Mouse (Mus musculus) intestine, postnatal 0 days (tissue): Measurements from ENCODE around the gene Zfp444. TPM values are rescaled to one million over a fixed set of nuclear protein-coding genes. Genes with fewer than 3 reads are reported as not detected.

ENCODE experiments used
- ATAC-seq: fragments of 200-750 bp; cut with Nextera tagmentation; 2 replicates; pipeline ENCODE4 v1.8.0; 2017; ENCODE audit warnings: mild to moderate bottlenecking, moderate TSS enrichment, moderate library complexity
- H3K27ac ChIP-seq: fragments of 300-500 bp; sonication (generic); 2 replicates; pipeline ENCODE4 v1.5.1; 2014; ENCODE audit warnings: mild to moderate bottlenecking, low read depth, low read length, moderate library complexity
- H3K27me3 ChIP-seq: fragments of 300-500 bp; sonication (generic); replicated peaks from 2 replicates; pipeline ENCODE4 v1.6.1; 2014; ENCODE audit warnings: low read length, mixed read lengths; ENCODE audit not compliant: control insufficient read depth, insufficient read depth
- H3K36me3 ChIP-seq: fragments of 300-500 bp; sonication (generic); 2 replicates; pipeline ENCODE4 v1.6.1; 2014; ENCODE audit warnings: mild to moderate bottlenecking, moderate library complexity; ENCODE audit not compliant: control insufficient read depth, insufficient read depth
- H3K4me1 ChIP-seq: fragments of 300-500 bp; sonication (generic); replicated peaks from 2 replicates; pipeline ENCODE4 v1.6.1; 2014; ENCODE audit warnings: antibody characterized with exemption, low read length, mixed read lengths; ENCODE audit not compliant: control insufficient read depth, insufficient read depth
- H3K4me2 ChIP-seq: fragments of 300-500 bp; sonication (generic); replicated peaks from 2 replicates; pipeline ENCODE4 v1.6.1; 2014; ENCODE audit warnings: low read depth, mild to moderate bottlenecking, moderate library complexity
- H3K4me3 ChIP-seq: fragments of 300-500 bp; sonication (generic); 2 replicates; pipeline ENCODE4 v1.5.1; 2014; ENCODE audit warnings: low read depth, low read length
- H3K9ac ChIP-seq: fragments of 300-500 bp; sonication (generic); 2 replicates; pipeline ENCODE4 v1.6.1; 2014; ENCODE audit warnings: mild to moderate bottlenecking, low read depth, low read length
- H3K9me3 ChIP-seq: fragments of 300-500 bp; sonication (generic); 2 replicates; pipeline ENCODE4 v1.6.1; 2016; ENCODE audit warnings: mixed run types; ENCODE audit not compliant: control insufficient read depth
- CTCF ChIP-seq: sonication (generic); IDR thresholded peaks from 2 replicates; pipeline ENCODE4 v1.5.1; 2016; ENCODE audit warnings: low read depth, mild to moderate bottlenecking, control low read depth, antibody characterized with exemption, moderate library complexity
- WGBS: fragments of 180-500 bp; shearing (Covaris S2); extraction: QIAGEN DNeasy Blood & Tissue Kit; methylation state at CpG from one replicate; pipeline ENCODE4 v1.1.7; 2014; 5-methylcytosine and 5-hydroxymethylcytosine counted together
- polyA plus RNA-seq: library from polyadenylated mRNA; unstranded; fragments of >200 nt; fragmentation: Nextera tagmentation; extraction: Ambion mirVana; gene quantifications from 2 replicates; pipeline ENCODE4 v1.2.1, GENCODE M21; 2015

Gene Zfp444
- polyA plus RNA-seq, 1 experiment from 2014 or later = 18.5 TPM

DNA sequence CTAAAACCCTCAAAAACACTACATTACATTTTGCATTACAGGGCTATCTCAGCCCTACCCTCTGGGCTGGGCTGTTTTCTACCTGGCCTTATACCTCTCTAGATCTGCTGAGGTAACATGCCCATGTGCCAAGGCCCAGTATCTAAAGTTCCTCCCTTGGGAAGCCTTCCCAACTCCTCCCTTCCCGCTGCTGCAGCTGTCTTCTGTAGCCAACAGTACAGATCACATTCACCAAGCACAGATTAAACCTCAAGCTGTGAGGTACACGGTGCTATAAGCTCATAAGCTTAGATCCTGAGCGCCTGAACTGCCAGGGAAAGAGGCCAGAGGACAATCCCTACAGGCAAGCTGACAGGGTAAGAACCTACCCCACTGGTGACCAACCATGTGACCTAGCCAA, 20.0 kb upstream of the Zfp444 start:
- WGBS = 67% methylated on average over 3 of the region's 3 CpGs
- Histone ChIP-seq H3K36me3 (no peaks in the 10 kb centered on the region), H3K9me3 (no peaks in the 10 kb centered on the region), H3K4me1 (peaks cover 13% of the 10 kb centered on the region; the same call in 1 of the 2 replicates), H3K27ac (no peak overlapping the region), H3K4me2 (no peak overlapping the region), H3K9ac (no peak overlapping the region), H3K27me3 (no peaks in the 10 kb centered on the region), H3K4me3 (no peak overlapping the region)
- TF ChIP-seq CTCF = no peak
- ATAC-seq = no peak

- no peak overlapping the region for H3K9ac ChIP-seq
- H3K4me2 ChIP-seq = no peak overlapping the region
- no peaks in the 10 kb centered on the region for H3K36me3 ChIP-seq
- no peaks in the 10 kb centered on the region for H3K27me3 ChIP-seq
- no peak overlapping the region for H3K4me3 ChIP-seq
- ATAC-seq = no peak
- no peak for TF ChIP-seq CTCF
- H3K9me3 ChIP-seq = no peaks in the 10 kb centered on the region
- WGBS = 71% methylated on average over 3 of the region's 3 CpGs
- H3K27ac ChIP-seq = no peak overlapping the region
- peaks cover 13% of the 10 kb centered on the region; the same call in 1 of the 2 replicates for H3K4me1 ChIP-seq
Observed at GRCm38 (mm10) chr7:6153131-6153530, 18.9 kb upstream of the Zfp444 start.

GRCm38 (mm10) chr7:6154164-6154563, 17.9 kb upstream of the Zfp444 start:
- no peak for ATAC-seq
- H3K4me2 ChIP-seq = peak overlapping the region; percentile 81
- peak overlapping the region; percentile 93; the same call in 1 of the 2 replicates for H3K27ac ChIP-seq
- H3K4me1 ChIP-seq = peaks cover 13% of the 10 kb centered on the region; the same call in 1 of the 2 replicates
- H3K9me3 ChIP-seq = no peaks in the 10 kb centered on the region
- no peak overlapping the region for H3K9ac ChIP-seq
- H3K36me3 ChIP-seq = no peaks in the 10 kb centered on the region
- no peaks in the 10 kb centered on the region for H3K27me3 ChIP-seq
- no peak for TF ChIP-seq CTCF
- H3K4me3 ChIP-seq = peak overlapping the region; percentile 78; the same call in 1 of the 2 replicates
- 37% methylated on average over 5 of the region's 5 CpGs for WGBS

DNA sequence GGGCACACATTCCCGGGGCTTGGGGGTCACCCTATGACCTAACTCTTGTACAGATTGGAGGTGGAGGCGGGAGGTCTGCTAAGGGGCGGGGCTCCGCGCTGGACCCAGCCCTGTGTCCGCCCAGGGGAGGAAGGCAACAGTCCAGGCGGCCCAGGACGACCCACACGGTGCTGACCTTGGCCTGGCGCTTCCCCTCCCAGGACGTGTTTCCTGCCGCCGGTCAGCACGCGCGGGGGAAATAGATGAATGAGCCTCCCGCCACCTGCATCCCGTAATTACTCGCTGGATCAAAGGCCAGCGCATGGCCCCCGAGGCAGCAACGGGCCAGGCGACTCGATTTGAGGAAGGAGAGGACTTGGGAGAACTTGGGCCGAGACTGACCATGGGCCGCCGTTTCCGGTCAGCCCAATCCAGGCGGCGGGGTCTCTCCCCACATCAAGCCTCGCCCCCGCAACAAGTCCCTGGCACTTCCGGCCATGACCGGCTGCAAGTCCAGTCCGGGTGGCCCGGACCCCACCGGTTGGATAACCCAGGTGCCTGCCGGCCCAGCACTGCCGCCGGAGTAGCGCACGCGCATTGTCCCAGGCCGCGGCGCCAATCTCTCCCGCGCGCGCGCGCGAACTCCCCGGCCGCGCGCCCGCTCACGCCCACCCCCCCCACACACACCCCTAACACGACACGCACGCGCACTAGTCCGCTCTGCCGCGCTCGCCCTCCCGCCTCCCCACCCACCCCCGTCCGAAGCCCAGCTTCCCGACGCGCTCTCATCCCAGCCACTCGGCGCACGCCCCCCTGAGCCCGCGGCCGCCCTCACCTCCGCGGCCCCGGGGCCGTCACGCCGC, 16.8 kb upstream of the Zfp444 start:
- Histone ChIP-seq H3K4me3 (peak overlapping the region; percentile 78), H3K36me3 (no peaks in the 10 kb centered on the region), H3K27ac (peak overlapping the region; percentile 93), H3K9ac (peak overlapping the region; percentile 85), H3K4me1 (peaks cover 13% of the 10 kb centered on the region; the same call in 1 of the 2 replicates), H3K27me3 (no peaks in the 10 kb centered on the region), H3K4me2 (peak overlapping the region; percentile 81), H3K9me3 (no peaks in the 10 kb centered on the region)
- TF ChIP-seq CTCF = no peak
- WGBS = 1% methylated on average over 70 of the region's 85 CpGs
- peak; percentile 77 for ATAC-seq

DNA sequence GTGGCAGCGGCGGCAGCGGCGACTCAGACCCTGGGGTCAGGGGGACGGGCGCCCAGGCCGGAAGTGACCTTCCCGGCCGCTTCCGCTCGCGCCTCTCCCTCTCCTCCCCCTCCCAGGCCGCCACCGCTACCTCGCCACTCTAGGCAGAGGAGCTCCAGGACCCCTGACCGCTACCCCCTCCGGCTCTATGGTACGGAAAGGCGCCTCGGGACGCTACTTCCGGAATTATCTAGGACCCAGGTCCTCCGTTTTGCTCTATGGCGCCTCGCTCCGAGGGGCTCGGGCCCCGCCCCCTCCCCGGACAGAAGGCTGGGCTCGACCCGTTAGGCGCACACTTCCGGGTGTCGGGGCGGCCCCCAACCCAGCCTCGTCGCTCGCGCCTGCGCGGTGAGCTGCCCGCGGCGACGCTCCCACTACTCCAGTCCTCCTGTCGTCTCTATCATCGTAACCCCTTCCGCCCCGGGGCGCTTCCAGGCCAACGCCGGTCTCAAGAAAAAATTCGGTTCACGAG, 16.1 kb upstream of the Zfp444 start, which contains the start of gene Zfp787:
Zfp787 (minus strand) TSS at position 97 of the 511 bp plus-strand sequence.
- H3K27me3 ChIP-seq = no peaks in the 10 kb centered on the region
- H3K9ac ChIP-seq = peak within 1 kb of the TSS; percentile 85
- ATAC-seq = peak; percentile 93
- peak within 1 kb of the TSS; percentile 81 for H3K4me2 ChIP-seq
- no peaks in the 10 kb centered on the region for H3K36me3 ChIP-seq
- no peaks in the 10 kb centered on the region for H3K9me3 ChIP-seq
- peak within 1 kb of the TSS; percentile 93 for H3K27ac ChIP-seq
- TF ChIP-seq CTCF = no peak
- peaks cover 13% of the 10 kb centered on the region; the same call in 1 of the 2 replicates for H3K4me1 ChIP-seq
- H3K4me3 ChIP-seq = peak within 1 kb of the TSS; percentile 78
- under 1% methylated on average over 46 of the region's 54 CpGs for WGBS

DNA sequence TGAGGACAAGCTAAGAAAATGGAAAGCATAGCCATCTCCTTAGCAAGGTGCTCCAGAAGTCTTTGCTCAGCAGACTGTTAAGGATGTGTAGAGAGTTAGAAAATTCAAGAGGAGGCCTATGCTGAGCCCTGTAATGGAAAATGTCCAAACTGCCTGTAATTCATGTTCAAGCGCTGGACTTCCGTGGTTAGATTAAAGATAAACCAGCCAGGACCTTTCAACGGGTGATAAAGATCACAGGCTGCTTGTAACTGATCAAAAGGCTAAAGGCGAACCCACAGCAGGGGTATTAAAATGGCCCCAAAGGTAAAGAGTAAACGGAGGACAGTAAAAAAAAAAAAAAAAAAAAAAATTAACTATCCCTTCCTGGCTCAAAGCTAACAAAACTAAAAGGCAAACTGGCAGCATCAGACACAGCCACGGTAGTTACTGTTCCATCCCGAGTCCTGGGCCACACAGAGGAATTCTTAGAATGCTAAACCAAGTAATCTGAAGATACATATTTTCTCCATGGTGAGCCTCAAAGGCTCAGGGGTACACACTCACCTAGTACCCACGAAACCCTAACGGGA, 15.0 kb upstream of the Zfp444 start:
- peak overlapping the region; percentile 81 for H3K4me2 ChIP-seq
- peak overlapping the region; percentile 93; the same call in 1 of the 2 replicates for H3K27ac ChIP-seq
- H3K9ac ChIP-seq = no peak overlapping the region
- no peak for TF ChIP-seq CTCF
- ATAC-seq = no peak
- H3K4me1 ChIP-seq = peaks cover 13% of the 10 kb centered on the region; the same call in 1 of the 2 replicates
- H3K9me3 ChIP-seq = no peaks in the 10 kb centered on the region
- 26% methylated on average over 9 of the region's 9 CpGs for WGBS
- peak overlapping the region; percentile 78 for H3K4me3 ChIP-seq
- H3K36me3 ChIP-seq = no peaks in the 10 kb centered on the region
- no peaks in the 10 kb centered on the region for H3K27me3 ChIP-seq
